Mouse (Mus musculus) CD4-positive, CD25-positive, alpha-beta regulatory T cell, adult 9 weeks (primary cell): ENCODE measurements around the gene Oosp1. TPM values are rescaled to one million over a fixed set of nuclear protein-coding genes. Genes with fewer than 3 reads are reported as not detected.

Experiments
- polyA plus RNA-seq: library from polyadenylated mRNA; unstranded; fragments of 100-300 nt; shearing (Covaris generic); gene quantifications from one replicate; pipeline ENCODE4 v1.2.1, GENCODE M21; 2017

The Oosp1 gene
- polyA plus RNA-seq: 0.53 TPM

DNA sequence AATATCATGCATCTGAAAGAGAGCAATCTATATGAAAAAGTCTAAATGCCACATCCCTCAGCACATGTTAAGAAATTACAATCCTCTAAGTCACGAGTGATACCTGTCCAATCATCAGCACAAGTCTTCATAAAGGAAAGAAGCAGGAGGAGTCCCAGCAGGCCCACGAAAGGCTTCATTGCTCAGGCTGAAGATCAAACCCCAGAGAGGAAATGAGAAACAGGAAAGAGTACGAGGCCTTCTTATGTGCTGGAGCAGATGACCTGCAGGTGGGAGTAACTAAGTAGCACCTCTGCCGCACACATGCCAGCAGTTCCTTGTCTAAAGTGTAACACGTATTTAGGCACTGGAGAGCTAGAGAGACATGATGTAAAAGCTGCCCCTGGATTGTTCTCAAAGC lies at the start of gene Oosp1:
Gene Oosp1, minus strand, starts transcription at position 312 of the 400 bp plus-strand sequence.

DNA sequence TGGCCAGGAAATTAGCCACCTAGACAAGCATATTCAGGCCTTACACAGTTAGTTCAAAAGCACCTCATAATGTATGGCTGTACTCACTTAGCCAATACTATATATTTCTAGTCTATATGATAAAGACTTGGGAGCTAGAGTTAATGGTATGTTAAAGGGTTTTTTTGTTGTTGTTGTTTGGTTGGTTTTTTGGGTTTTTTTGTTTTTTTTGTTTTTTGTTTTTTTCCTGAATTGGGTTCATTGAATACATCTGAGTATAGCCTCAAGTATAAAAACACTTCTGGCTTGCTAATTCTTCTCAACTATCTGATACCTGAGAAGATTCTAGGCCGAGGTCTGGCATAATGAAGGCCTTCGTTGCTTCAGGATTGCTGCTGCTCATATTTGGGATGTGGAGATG lies 5.8 kb upstream of the Oosp1 start, which contains the start of gene Oosp3:
Gene Oosp3, plus strand, starts transcription at position 301 of the 400 bp plus-strand sequence.

DNA sequence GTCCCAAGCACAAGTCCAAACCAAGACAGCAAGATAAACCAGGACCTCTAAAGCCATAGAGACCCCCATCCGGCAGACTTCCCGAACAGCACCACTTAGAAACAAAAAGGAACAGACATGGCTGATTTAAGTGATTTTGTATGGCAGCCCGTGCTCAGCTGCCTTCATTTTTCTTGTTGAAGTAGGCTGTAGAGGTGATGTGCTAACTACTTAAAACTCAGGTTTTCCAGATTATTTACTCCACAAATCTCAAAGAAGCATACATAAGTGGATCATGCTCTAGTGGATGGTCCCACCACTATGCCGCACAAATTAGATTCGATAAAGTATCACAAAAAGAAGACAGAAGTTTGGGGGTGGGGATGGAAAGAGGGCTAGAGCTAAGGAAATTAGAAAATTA lies 30.5 kb downstream of the Oosp1 start, which contains the start of gene Oosp2:
Gene Oosp2, minus strand, starts transcription at position 101 of the 400 bp plus-strand sequence.

DNA sequence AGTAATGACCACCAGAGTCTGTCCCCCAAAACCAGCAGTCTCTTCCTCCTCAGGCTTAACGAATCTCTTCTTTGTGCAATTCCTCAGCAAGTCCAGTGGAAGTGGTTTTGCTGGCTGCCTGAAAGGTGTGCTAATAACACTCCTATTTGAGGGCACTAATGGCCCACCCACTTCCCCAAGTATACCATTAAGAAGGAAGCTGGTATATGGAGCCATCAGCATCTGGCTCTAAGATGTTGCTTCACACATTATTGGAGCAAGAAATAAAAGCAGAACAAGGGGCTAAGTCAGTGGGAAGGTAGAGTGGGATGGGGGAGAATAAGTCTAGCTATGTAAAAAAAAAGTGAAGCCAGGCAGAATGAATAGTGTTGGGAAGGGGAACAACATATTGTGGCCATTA lies 50.2 kb downstream of the Oosp1 start, which contains the start of gene Ms4a3:
Gene Ms4a3, minus strand, starts transcription at position 120 of the 400 bp plus-strand sequence.

DNA sequence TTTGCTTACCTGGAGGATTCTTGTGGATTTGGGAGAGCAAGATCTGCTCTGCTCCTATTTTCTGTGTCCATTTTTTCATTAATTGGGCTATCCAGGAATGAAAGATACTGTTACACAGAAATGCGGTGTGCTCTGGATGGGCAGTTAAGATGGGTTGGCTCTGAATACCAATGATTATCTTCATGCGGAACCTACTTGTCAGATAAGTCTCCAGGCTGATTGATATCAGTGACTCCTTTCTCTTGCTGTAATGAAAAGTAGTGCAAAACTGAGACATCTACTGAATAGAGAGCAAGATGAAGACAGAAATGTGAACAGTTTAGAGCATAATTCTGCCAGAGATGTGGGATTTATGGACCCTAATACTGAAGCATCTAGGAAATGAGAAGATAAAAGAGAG lies 67.4 kb downstream of the Oosp1 start, which contains the start of gene Ms4a2:
Gene Ms4a2, minus strand, starts transcription at position 169 of the 400 bp plus-strand sequence.

Other genes starting within 250 kb of the Oosp1 start
- 3,877 TPM for gene Ms4a4b, start 247.6 kb downstream of the Oosp1 start, polyA plus RNA-seq
- 18.1 TPM for gene Ms4a6c, start 221.8 kb downstream of the Oosp1 start, polyA plus RNA-seq
- gene Gm8369, start 205.2 kb downstream of the Oosp1 start, polyA plus RNA-seq: 394 TPM
- gene Ms4a6b, start 174.6 kb downstream of the Oosp1 start, polyA plus RNA-seq: 1,105 TPM
- 3.6 TPM for gene Ms4a4d, start 154.3 kb downstream of the Oosp1 start, polyA plus RNA-seq
- 11.4 TPM for gene Ms4a6d, start 86.3 kb downstream of the Oosp1 start, polyA plus RNA-seq
- gene Ms4a2, start 67.4 kb downstream of the Oosp1 start, polyA plus RNA-seq: 0.11 TPM
- not detected for gene Ms4a3, start 50.3 kb downstream of the Oosp1 start, polyA plus RNA-seq
- gene Oosp2, start 30.6 kb downstream of the Oosp1 start, polyA plus RNA-seq: not detected
- not detected for gene Oosp3, start 5.9 kb upstream of the Oosp1 start, polyA plus RNA-seq
- gene Gif, start 56.4 kb upstream of the Oosp1 start, polyA plus RNA-seq: not detected
- 50.3 TPM for gene Mrpl16, start 79.2 kb upstream of the Oosp1 start, polyA plus RNA-seq
- gene Stx3, start 128.3 kb upstream of the Oosp1 start, polyA plus RNA-seq: 2.5 TPM
- gene Olfr1417, start 148.1 kb upstream of the Oosp1 start, polyA plus RNA-seq: not detected
- not detected for gene Olfr1418, start 169.9 kb upstream of the Oosp1 start, polyA plus RNA-seq
- gene Olfr1419, start 184.0 kb upstream of the Oosp1 start, polyA plus RNA-seq: not detected
- gene Olfr1420, start 195.4 kb upstream of the Oosp1 start, polyA plus RNA-seq: not detected
- 19.9 TPM for gene Patl1, start 221.2 kb upstream of the Oosp1 start, polyA plus RNA-seq